ENCODE assay signal across 8 mouse cellular contexts in the genomic region with DNA sequence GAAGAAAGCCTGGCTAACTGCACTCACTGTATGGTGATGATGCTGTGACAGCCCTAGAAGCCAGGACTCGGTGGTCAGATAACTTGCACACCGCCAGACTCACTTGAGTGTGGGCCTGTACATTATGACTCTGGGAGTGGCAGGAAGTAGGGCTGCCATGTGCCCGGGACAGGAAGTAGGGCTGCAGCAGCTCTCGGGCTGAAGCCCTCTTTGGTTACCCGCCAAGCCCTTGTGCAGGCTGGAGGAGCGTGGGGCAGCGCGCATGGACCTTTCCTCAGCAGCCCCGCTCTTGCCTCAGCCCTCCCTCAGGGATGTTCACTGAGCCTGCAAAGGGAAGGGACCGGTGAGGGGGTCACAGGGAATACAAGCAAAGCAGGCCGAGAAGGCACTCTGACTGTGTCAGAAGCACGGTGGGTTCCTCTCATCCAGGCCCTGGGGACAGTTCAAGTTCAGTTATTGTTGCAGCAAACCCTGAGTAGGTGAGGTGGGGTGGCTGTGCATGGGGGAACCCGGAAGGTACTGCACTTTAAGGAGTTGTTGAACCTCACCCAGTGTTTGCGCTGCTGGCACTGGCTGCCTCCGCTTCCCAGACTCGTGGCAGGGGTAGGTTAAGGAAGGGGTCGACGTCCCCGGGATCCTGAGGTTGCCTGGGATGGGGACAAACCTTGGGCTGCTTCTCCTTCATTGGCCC. TPM values are rescaled to one million over a fixed set of nuclear protein-coding genes. Genes with fewer than 3 reads are reported as not detected.
DNase-seq lines count a peak whose midpoint lies in the region; ATAC-seq lines count a peak whose summit lies in the region.

No protein-coding gene starts in this region.

- H3K9me3 ChIP-seq in heart, embryonic 12.5 days (replicated peaks), result no peaks in the 10 kb centered on the region
- no peaks in the 10 kb centered on the region for H3K9me3 ChIP-seq in liver, embryonic 15.5 days (replicated peaks)

- H3K36me3 ChIP-seq in heart, embryonic 12.5 days, result peaks cover 43% of the 10 kb centered on the region
- H3K36me3 ChIP-seq in liver, embryonic 15.5 days (replicated peaks), result peaks cover 25% of the 10 kb centered on the region

- no peak for ATAC-seq in heart, embryonic 12.5 days (ENCODE audit: insufficient number of reproducible peaks, low FRiP score)
- ATAC-seq in common myeloid progenitor, adult 5-6 weeks (replicated peaks; ENCODE audit: low read depth, poor library complexity, severe bottlenecking), result peak; percentile 46
- ATAC-seq in liver, embryonic 15.5 days (ENCODE audit: insufficient read depth), result no peak

- no peak overlapping the region for H3K4me3 ChIP-seq in heart, embryonic 12.5 days
- no peak overlapping the region for H3K4me3 ChIP-seq in liver, embryonic 15.5 days (replicated peaks)

- no peaks in the 10 kb centered on the region; the same call in 1 of the 2 replicates for H3K27me3 ChIP-seq in heart, embryonic 12.5 days (replicated peaks)
- no peaks in the 10 kb centered on the region; the same call in 1 of the 2 replicates for H3K27me3 ChIP-seq in liver, embryonic 15.5 days

- DNase-seq in heart, postnatal 4 days, result no peak
- peak; percentile 32 to 74 for DNase-seq in spleen, postnatal 4 days (ENCODE audit: low spot score in 2 of 2)
- no peak for DNase-seq in MN1 (ENCODE audit: low spot score)
- no peak for DNase-seq in ovary, adult 18-20 months (ENCODE audit: low spot score)
- no peak for DNase-seq in urinary bladder, postnatal 4 days (ENCODE audit: low spot score in 2 of 2)

- H3K4me1 ChIP-seq in heart, embryonic 12.5 days (replicated peaks), result peaks cover 50% of the 10 kb centered on the region
- H3K4me1 ChIP-seq in liver, embryonic 15.5 days (replicated peaks), result peaks cover 49% of the 10 kb centered on the region

- 30% methylated on average over 19 of the region's 19 CpGs for WGBS in heart, embryonic 12.5 days
- WGBS in liver, embryonic 15.5 days (ENCODE audit: insufficient replicate concordance), result 19% methylated on average over 19 of the region's 19 CpGs

- peak overlapping the region; percentile 24 for H3K4me2 ChIP-seq in heart, embryonic 12.5 days
- H3K4me2 ChIP-seq in liver, embryonic 15.5 days, result peak overlapping the region; percentile 25

- H3K27ac ChIP-seq in heart, embryonic 12.5 days (ENCODE audit: poor library complexity, severe bottlenecking), result no peak overlapping the region
- H3K27ac ChIP-seq in liver, embryonic 15.5 days (replicated peaks), result peak overlapping the region; percentile 33; the same call in 1 of the 2 replicates

- no peak overlapping the region for H3K9ac ChIP-seq in heart, embryonic 12.5 days
- H3K9ac ChIP-seq in liver, embryonic 15.5 days, result no peak overlapping the region

RNA-seq across cellular contexts. Expression of gene Gm17018, which starts 14.7 kb away (rescaled TPM):
- 33.6 and 36.0 TPM in 2 replicates for polyA plus RNA-seq in heart, embryonic 12.5 days (2016; fragmentation: Nextera tagmentation; extraction: Ambion mirVana)
- total RNA-seq in heart, postnatal 4 days (2021), result 10 to 100 TPM; 17.2 to 22.8 TPM
- total RNA-seq in common myeloid progenitor, adult 5-6 weeks (2017), result 27.9 and 29.5 TPM in 2 replicates
- polyA plus RNA-seq in liver, embryonic 15.5 days (2015; fragmentation: Nextera tagmentation; extraction: Ambion mirVana), result 12.1 and 12.8 TPM in 2 replicates

RNA-seq across cellular contexts. Expression of gene Poll, which starts 14.8 kb away (rescaled TPM):
- polyA plus RNA-seq in heart, embryonic 12.5 days (2016; fragmentation: Nextera tagmentation; extraction: Ambion mirVana), result 15.0 and 15.4 TPM in 2 replicates
- 1 to 10 TPM; 8.1 to 8.5 TPM for total RNA-seq in heart, postnatal 4 days (2021)
- total RNA-seq in common myeloid progenitor, adult 5-6 weeks (2017), result 9.3 and 14.0 TPM in 2 replicates
- 5.0 and 5.4 TPM in 2 replicates for polyA plus RNA-seq in liver, embryonic 15.5 days (2015; fragmentation: Nextera tagmentation; extraction: Ambion mirVana)

Comparison
In these comparisons a context has a peak if more than half of its experiments do, and no peak if none do; other contexts are left out.
1. DNase-seq: peak in spleen, postnatal 4 days (2 of 2); none in heart, postnatal 4 days (single experiment), MN1 (single experiment), ovary, adult 18-20 months (single experiment) and urinary bladder, postnatal 4 days (0 of 2).